Mouse (Mus musculus) heart, embryonic 13.5 days (tissue): ENCODE results near the gene Sys1. TPM values are rescaled to one million over a fixed set of nuclear protein-coding genes. Genes with fewer than 3 reads are reported as not detected.

ENCODE experiments used
- ATAC-seq: fragments of 200-750 bp; cut with Nextera tagmentation; 2 replicates; pipeline ENCODE4 v1.8.0; 2017; ENCODE audit warnings: moderate TSS enrichment; ENCODE audit not compliant: insufficient number of reproducible peaks, low FRiP score, low TSS enrichment; ENCODE audit errors: extremely low read depth
- H3K27ac ChIP-seq: fragments of 300-500 bp; sonication (generic); replicated peaks from 2 replicates; pipeline ENCODE4 v1.5.1; 2015; ENCODE audit warnings: moderate library complexity, mild to moderate bottlenecking, inconsistent platforms
- H3K27me3 ChIP-seq: fragments of 300-500 bp; sonication (generic); replicated peaks from 2 replicates; pipeline ENCODE4 v1.6.1; 2015; ENCODE audit warnings: mild to moderate bottlenecking, inconsistent platforms
- H3K36me3 ChIP-seq: fragments of 300-500 bp; sonication (generic); 2 replicates; pipeline ENCODE4 v1.6.1; 2015; ENCODE audit warnings: mild to moderate bottlenecking, inconsistent platforms
- H3K4me1 ChIP-seq: fragments of 300-500 bp; sonication (generic); 2 replicates; pipeline ENCODE4 v1.6.1; 2015; ENCODE audit warnings: inconsistent platforms
- H3K4me2 ChIP-seq: fragments of 300-500 bp; sonication (generic); 2 replicates; pipeline ENCODE4 v1.6.1; 2015; ENCODE audit warnings: inconsistent platforms, mild to moderate bottlenecking, moderate library complexity
- H3K4me3 ChIP-seq: fragments of 300-500 bp; sonication (generic); 2 replicates; pipeline ENCODE4 v1.5.1; 2015; ENCODE audit warnings: moderate library complexity, mild to moderate bottlenecking, inconsistent platforms
- H3K9ac ChIP-seq: fragments of 300-500 bp; sonication (generic); 2 replicates; pipeline ENCODE4 v1.6.1; 2015; ENCODE audit warnings: inconsistent platforms, mild to moderate bottlenecking, moderate library complexity
- H3K9me3 ChIP-seq: fragments of 300-500 bp; sonication (generic); 2 replicates; pipeline ENCODE4 v1.6.1; 2016; ENCODE audit warnings: inconsistent platforms
- WGBS: fragments of 180-500 bp; shearing (Covaris S2); methylation state at CpG from one replicate; pipeline ENCODE4 v1.1.7; 2015; ENCODE audit warnings: mixed read lengths; 5-methylcytosine and 5-hydroxymethylcytosine counted together
- polyA plus RNA-seq: library from polyadenylated mRNA; unstranded; fragments of >200 nt; fragmentation: Nextera tagmentation; extraction: Ambion mirVana; gene quantifications from 2 replicates; pipeline ENCODE4 v1.2.1, GENCODE M21; 2015

Sys1 gene
- polyA plus RNA-seq, 1 experiment from 2014 or later = 37.2 TPM

DNA sequence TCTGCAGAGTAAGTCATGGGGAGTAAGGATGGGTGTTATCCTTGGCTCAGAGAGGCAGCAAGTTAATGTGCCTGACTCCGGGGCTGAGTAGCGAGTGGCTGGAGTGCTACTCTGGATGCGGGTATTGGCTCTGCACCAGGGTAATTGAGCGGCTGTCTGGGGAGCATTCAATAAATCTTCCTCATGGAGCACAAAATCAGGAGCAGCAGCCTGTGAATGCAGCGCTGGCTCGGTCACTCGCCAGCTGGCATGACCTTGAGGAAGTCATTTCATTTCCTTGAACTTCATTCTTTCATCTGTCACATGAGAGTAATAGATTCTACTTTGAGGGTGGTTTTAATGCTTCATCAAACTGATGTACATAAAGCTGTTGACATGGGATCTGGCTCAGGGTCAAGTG lies 43.7 kb downstream of the Sys1 start:
- H3K9ac ChIP-seq = no peak overlapping the region
- peaks cover 17% of the 10 kb centered on the region for H3K4me1 ChIP-seq
- WGBS = 96% methylated on average over 7 of the region's 7 CpGs
- no peak overlapping the region for H3K27ac ChIP-seq
- H3K36me3 ChIP-seq = peaks cover 64% of the 10 kb centered on the region
- H3K27me3 ChIP-seq = no peaks in the 10 kb centered on the region
- peaks cover 11% of the 10 kb centered on the region for H3K9me3 ChIP-seq
- ATAC-seq = no peak
- no peak overlapping the region for H3K4me3 ChIP-seq
- no peak overlapping the region for H3K4me2 ChIP-seq

DNA sequence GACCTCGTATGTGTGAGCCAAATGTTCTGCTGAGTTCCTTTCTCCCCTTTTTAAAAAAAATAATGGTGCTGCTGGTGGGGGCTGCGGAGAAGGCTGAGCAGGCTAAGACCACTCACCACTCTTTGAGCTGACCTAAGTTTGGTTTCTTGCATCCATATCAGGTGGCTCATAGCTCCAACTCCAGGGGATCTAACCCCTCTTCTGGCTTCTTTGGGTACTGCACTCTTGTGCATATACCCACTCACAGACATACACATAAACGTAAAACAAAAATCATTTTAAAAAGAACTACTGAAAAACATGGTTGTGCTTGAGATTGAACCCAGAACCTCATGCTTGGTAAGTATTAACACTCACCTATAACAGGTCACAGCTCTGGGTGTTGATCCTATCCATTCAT lies 48.2 kb downstream of the Sys1 start:
- Histone ChIP-seq H3K4me3 (no peak overlapping the region), H3K9me3 (peaks cover 11% of the 10 kb centered on the region), H3K36me3 (peaks cover 72% of the 10 kb centered on the region), H3K4me1 (no peaks in the 10 kb centered on the region), H3K27ac (no peak overlapping the region), H3K27me3 (no peaks in the 10 kb centered on the region), H3K9ac (no peak overlapping the region), H3K4me2 (no peak overlapping the region)
- no peak for ATAC-seq
- WGBS = 93% methylated on average over 3 of the region's 3 CpGs

DNA sequence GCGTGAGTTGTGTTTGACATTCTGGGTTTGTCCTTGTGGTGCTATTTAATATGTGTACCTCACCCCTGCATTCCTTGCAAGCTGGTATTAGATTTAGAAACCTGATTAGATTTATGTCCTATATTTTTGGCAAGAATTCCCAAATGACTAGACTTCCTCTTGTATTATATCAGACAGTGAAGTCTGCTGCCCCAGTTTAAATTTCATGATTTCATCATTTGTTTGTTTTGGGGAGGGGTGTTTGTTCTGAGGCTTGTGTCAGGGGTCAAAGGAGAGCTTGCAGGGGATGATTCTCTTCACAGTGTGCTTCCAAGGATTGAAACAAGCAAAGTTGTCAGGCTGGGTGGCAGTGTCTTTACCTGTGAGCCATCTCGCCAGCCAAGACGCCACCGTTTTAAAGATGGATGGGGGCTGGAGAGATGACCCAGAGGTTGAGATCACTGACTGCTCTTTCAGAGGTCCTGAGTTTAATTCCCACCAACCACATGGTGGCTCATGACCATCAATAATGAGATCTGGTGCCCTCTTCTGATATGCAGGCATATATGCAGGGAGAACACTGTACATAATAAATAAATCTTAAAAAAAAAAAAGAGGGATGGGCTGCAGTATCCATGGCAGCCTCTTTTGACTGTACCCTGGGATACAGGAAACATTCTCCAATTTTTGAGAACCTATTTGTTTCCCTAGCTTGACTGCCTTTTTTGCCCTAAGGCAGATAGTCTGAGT lies 49.0 kb downstream of the Sys1 start:
- Histone ChIP-seq H3K4me1 (0 out of 2 replicates have a peak, but pooled peaks cover 4% of the 10 kb centered on the region), H3K27ac (no peak overlapping the region), H3K9me3 (peaks cover 11% of the 10 kb centered on the region), H3K9ac (no peak overlapping the region), H3K36me3 (peaks cover 64% of the 10 kb centered on the region), H3K4me2 (no peak overlapping the region), H3K4me3 (no peak overlapping the region), H3K27me3 (no peaks in the 10 kb centered on the region)
- no peak for ATAC-seq
- WGBS = 89% methylated on average over 4 of the region's 4 CpGs

DNA sequence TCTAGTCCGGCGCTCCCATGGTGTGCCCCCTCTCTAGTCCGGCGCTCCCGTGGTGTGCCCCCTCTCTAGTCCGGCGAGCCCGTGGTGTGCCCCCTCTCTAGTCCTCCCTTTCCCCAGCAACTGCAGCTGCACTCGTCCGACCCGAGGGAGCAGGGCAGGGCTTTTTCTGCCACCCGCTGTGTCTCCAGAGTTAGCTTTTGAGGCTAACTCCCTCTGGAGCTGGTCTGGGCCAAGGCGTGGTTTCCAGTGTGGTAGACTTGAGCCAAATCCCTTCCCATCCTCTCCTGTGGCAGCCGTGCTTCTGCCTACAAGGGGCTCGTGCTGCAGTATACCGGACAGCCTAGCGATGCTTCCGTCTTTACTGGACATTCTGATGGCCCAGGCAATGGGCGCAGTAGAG lies 51.0 kb downstream of the Sys1 start:
- H3K27ac ChIP-seq = no peak overlapping the region
- ATAC-seq = no peak
- H3K4me3 ChIP-seq = no peak overlapping the region
- H3K9me3 ChIP-seq = peaks cover 11% of the 10 kb centered on the region
- H3K9ac ChIP-seq = no peak overlapping the region
- H3K4me2 ChIP-seq = no peak overlapping the region
- H3K27me3 ChIP-seq = no peaks in the 10 kb centered on the region
- H3K4me1 ChIP-seq = 0 out of 2 replicates have a peak, but pooled peaks cover 4% of the 10 kb centered on the region
- peaks cover 44% of the 10 kb centered on the region for H3K36me3 ChIP-seq
- WGBS = 85% methylated on average over 19 of the region's 19 CpGs

DNA sequence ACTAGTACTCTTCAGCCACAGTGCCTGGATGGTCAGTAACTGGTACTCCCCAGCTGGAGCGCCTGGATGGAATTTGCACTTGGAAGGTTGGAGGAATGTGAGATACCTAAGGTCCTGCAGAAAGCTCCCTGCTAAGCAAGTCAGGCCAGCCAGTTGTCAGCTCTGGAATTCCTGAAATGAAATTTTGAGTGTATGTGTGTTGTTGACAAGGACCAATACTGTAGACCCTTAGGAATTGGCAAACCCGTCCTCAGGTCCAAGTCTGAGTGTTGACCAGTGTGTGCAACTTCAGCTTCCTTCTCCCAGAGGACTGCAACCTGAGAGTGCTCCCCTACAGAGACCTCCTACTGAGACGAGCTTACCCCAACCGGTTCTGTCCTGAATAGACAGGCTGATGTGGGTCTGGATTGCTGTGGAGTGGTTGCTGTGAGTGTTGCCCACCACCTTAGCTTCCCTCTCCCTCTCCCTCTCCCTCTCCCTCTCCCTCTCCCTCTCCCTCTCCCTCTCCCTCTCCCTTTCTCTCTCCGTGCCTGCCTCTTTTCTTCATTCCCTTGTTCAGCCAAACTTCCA lies 53.9 kb downstream of the Sys1 start:
- WGBS = 30% methylated on average over 4 of the region's 5 CpGs
- H3K4me1 ChIP-seq = 0 out of 2 replicates have a peak, but pooled peaks cover 4% of the 10 kb centered on the region
- no peaks in the 10 kb centered on the region for H3K9me3 ChIP-seq
- no peak overlapping the region for H3K4me2 ChIP-seq
- peaks cover 15% of the 10 kb centered on the region for H3K36me3 ChIP-seq
- H3K27ac ChIP-seq = no peak overlapping the region
- H3K4me3 ChIP-seq = no peak overlapping the region
- no peak for ATAC-seq
- H3K9ac ChIP-seq = no peak overlapping the region; the same call in 1 of the 2 replicates
- H3K27me3 ChIP-seq = no peaks in the 10 kb centered on the region

DNA sequence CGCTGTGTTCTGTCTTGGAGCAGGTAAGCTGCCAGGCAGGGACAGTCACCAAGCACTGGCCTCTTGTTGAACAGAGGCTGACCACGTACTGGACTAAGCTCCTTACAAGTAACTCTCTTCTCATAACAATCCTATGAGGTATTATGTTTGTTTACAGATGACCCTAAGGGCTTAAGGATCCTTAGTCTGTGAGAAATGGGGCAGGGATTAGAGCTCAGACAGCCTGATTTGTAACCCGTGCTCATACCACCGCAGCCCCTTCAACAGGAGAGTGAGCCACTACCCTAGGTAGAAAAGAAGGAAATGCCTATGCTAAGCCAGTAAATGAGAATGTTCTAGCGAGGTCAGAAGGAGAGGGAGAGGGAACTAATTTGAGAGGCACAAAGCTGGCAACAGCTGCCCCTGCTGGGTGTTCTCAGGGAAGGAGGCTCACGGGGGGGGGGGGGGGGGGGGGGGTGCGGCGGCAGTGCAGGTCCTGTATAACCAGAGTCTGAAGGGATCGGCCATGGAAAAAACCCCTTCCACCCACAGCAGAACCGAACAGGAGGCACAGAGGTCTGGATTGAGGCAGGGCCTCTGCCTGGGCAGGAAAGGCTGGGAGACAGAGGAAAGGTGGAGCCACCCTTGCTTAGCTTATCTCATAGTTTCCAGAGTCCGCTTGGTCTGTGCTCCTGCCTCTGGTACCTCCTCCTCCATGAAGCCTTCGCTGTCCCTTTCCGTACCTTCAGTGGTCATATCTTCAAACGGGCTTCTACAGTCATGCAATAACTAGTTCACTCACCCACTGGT lies 55.6 kb downstream of the Sys1 start:
- Histone ChIP-seq H3K27ac (peak overlapping the region; percentile 66), H3K9ac (no peak overlapping the region), H3K27me3 (no peaks in the 10 kb centered on the region), H3K9me3 (no peaks in the 10 kb centered on the region), H3K36me3 (no peaks in the 10 kb centered on the region; the same call in 1 of the 2 replicates), H3K4me2 (no peak overlapping the region), H3K4me1 (0 out of 2 replicates have a peak, but pooled peaks cover 4% of the 10 kb centered on the region), H3K4me3 (no peak overlapping the region)
- no peak for ATAC-seq
- 48% methylated on average over 11 of the region's 14 CpGs for WGBS

DNA sequence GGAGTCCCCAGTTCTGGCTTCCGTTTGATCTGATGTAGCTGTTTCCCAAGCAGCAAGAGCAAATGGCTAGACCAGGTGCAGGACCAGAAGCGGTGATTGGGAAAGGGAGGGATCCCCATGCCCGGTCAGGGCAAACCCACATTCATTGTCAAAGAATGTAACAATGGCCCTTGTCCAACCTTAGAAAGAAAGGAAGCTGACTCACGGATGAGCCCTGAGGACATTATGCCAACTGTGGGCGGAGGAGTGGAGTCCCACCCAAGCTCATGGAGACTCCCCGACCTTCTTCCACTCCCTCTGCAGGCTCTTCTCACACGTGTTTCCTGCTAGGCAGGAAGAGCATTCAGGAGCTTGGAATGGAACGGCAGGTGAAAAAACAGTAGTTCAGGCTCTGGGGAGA lies 56.6 kb downstream of the Sys1 start:
- Histone ChIP-seq H3K27ac (peak overlapping the region; percentile 66), H3K4me1 (peaks cover 12% of the 10 kb centered on the region), H3K9me3 (no peaks in the 10 kb centered on the region), H3K9ac (no peak overlapping the region), H3K4me3 (no peak overlapping the region), H3K36me3 (no peaks in the 10 kb centered on the region), H3K4me2 (no peak overlapping the region), H3K27me3 (no peaks in the 10 kb centered on the region)
- 56% methylated on average over 8 of the region's 8 CpGs for WGBS
- no peak for ATAC-seq

DNA sequence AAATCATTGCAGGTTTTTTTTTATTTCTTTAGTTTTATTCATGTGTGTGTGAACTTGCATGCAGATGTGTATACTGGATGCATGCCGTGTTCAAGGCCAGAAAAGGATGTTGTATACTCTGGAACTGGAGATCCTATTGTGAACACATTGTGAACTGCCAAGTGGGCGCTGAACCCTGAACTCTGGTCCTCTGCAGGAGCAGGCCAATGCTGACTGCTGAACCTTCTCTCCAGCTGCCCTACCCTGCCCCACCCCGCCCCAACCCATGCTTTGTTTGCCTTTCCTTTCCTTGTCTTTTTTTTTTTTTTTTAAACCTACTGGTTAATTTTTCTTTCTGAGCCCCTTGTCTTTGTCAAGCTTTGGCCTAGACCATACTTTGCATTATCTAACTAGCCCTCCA lies 58.2 kb downstream of the Sys1 start:
- Histone ChIP-seq H3K9me3 (no peaks in the 10 kb centered on the region), H3K4me1 (peaks cover 20% of the 10 kb centered on the region), H3K9ac (no peak overlapping the region), H3K27me3 (no peaks in the 10 kb centered on the region), H3K4me2 (no peak overlapping the region), H3K27ac (no peak overlapping the region), H3K4me3 (no peak overlapping the region), H3K36me3 (no peaks in the 10 kb centered on the region)
- 76% methylated on average over 3 of the region's 3 CpGs for WGBS
- ATAC-seq = no peak

DNA sequence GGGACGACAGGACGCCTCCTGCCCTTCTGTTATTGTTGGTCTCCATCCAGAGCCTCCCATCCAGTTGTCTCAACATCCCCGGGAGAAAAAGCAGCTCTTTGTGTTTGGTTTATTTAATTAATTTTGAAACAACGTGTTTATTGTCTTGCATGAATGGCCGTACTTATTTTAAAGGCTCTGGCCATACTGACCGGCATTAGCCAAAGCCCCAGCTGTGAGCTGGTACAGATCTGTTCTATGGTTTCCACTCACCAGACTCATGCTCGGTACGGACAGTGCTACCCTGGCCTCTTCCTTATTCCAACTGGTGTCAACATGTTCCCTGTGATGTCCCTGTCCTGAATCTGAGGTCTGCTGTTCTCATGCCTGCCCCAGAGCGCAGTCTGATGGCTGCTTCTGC lies 59.1 kb downstream of the Sys1 start:
- no peak overlapping the region for H3K4me2 ChIP-seq
- no peaks in the 10 kb centered on the region for H3K36me3 ChIP-seq
- H3K9me3 ChIP-seq = no peaks in the 10 kb centered on the region
- H3K9ac ChIP-seq = no peak overlapping the region
- peaks cover 16% of the 10 kb centered on the region for H3K4me1 ChIP-seq
- H3K27ac ChIP-seq = no peak overlapping the region
- WGBS = 56% methylated on average over 9 of the region's 9 CpGs
- H3K27me3 ChIP-seq = 0 out of 2 replicates have a peak, but pooled peaks cover under 1% of the 10 kb centered on the region
- no peak overlapping the region for H3K4me3 ChIP-seq
- ATAC-seq = no peak

DNA sequence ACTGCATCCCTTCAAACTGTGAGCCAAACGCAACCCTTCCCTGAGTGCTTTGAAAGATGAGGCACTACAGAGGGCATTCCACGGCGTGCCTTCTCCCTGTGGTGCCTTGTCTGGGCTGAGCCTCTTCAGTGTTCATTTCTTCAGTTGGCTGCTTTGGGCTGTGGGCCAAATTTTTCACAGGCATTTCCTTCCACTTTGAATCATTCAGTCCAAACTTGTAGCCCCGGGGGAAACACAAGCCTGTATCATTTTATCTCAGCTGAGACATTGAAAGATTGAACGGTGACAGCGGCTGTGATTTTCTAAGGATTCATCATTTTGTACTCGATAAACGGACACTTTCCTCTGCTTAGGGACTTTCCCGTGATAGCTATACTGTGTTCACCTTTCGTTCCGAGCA lies 59.8 kb downstream of the Sys1 start:
- no peak for ATAC-seq
- no peak overlapping the region for H3K9ac ChIP-seq
- no peaks in the 10 kb centered on the region for H3K9me3 ChIP-seq
- H3K27me3 ChIP-seq = peaks cover 7% of the 10 kb centered on the region
- no peaks in the 10 kb centered on the region for H3K36me3 ChIP-seq
- no peak overlapping the region for H3K4me3 ChIP-seq
- H3K27ac ChIP-seq = no peak overlapping the region
- peaks cover 16% of the 10 kb centered on the region for H3K4me1 ChIP-seq
- 78% methylated on average over 11 of the region's 11 CpGs for WGBS
- H3K4me2 ChIP-seq = no peak overlapping the region

DNA sequence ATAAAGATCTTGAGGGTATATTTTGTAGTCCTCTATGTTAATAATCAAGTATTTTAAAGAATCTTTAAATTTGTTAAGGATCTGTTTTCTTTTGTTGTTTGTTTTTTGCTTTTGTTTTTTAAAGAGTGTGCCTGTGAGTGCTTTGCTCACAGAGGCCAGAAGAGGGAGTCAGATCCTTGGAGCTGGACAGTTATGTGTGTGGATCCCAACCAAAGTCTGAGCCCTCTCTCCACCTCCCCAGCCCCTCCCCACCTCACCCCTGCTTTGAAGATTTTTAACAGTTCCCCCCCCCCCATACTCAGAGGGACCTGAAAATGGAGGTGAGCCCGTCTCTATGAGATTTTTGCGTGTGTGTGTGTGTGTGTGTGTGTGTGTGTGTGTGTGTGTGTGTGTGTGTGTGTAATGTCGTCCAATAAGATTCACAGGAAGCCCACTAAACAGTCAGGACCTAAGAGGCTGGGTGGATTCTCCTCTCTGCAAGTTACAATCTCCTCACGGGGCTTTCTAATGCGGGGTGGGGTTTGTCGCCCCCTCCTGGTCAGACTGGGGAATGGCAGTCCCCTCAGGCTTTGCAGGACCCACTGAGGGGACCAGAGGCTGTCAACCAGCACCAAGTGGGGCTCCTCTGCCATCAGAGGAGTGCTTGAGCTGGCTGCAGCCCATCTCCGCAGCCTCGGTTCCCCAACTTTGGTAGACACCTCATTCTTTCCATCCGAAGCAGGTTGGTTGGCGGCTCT lies 60.9 kb downstream of the Sys1 start:
- Histone ChIP-seq H3K9me3 (peaks cover 3% of the 10 kb centered on the region; the same call in 1 of the 2 replicates), H3K27ac (peak overlapping the region; percentile 74), H3K9ac (no peak overlapping the region), H3K36me3 (no peaks in the 10 kb centered on the region), H3K4me3 (no peak overlapping the region), H3K27me3 (peaks cover 18% of the 10 kb centered on the region), H3K4me2 (no peak overlapping the region), H3K4me1 (peaks cover 16% of the 10 kb centered on the region)
- no peak for ATAC-seq
- 26% methylated on average over 9 of the region's 10 CpGs for WGBS
